Mouse (Mus musculus): ENCODE measurements at regions not wholly inside any gene's neighbourhood (a gene's known extent, or its start where the extent isn't known, plus 50 kb on each side); places are given as distances from the start of the nearest gene placed in this dataset.

DNA sequence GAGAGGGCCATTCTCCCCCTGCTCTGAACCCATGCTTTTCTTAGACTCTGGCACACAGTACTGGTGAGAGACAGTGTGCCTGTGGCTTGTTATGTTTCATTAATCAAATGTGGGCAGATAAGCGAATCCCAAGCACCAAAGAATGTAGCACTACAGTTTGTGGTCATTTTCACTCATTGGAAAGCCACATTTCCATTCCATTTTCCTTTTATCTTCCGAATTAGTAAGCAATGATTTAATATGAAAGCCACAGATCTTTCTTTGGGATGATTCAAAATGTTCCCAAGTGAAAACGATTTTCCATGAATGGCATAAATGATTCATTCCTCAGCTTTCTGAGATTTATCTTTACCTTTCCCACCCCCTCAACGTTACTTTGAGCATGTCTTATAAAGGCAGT lies 260.9 kb upstream of the Gm49339 start:
- H3K9ac ChIP-seq, result no peak overlapping the region
- 65% methylated on average over 4 of the region's 4 CpGs for WGBS

DNA sequence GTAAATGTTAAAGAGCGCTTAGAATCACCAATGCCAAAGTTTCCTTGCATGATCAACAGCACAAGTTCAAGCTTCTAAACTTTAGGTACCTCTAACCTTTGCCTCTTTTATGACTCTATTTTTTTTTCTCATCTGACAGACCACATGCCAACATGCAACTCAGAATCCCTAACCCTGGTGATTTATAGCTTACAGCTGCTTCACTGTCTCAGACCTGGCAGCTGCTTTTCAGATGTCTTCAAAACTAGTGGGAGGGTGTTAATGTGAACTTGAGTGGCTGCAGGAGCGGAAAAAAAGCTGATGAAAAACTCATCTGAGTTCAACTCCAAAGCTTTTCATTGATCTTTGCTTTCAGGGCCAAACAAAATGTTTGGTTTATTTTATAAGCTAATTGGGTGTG lies 246.8 kb upstream of the Gm49339 start:
- no peaks in the 10 kb centered on the region for H3K4me1 ChIP-seq

More for the DNA sequence above, 260.9 kb upstream of the Gm49339 start:
- Histone ChIP-seq H3K4me2 (no peak overlapping the region), H3K27ac (replicated peaks) (no peak overlapping the region), H3K36me3 (no peaks in the 10 kb centered on the region), H3K27me3 (replicated peaks) (no peaks in the 10 kb centered on the region), H3K4me1 (no peaks in the 10 kb centered on the region), H3K9me3 (no peaks in the 10 kb centered on the region), H3K4me3 (no peak overlapping the region)
- ATAC-seq (ENCODE audit: extremely low read depth, insufficient number of reproducible peaks, low FRiP score, low TSS enrichment), result no peak

DNA sequence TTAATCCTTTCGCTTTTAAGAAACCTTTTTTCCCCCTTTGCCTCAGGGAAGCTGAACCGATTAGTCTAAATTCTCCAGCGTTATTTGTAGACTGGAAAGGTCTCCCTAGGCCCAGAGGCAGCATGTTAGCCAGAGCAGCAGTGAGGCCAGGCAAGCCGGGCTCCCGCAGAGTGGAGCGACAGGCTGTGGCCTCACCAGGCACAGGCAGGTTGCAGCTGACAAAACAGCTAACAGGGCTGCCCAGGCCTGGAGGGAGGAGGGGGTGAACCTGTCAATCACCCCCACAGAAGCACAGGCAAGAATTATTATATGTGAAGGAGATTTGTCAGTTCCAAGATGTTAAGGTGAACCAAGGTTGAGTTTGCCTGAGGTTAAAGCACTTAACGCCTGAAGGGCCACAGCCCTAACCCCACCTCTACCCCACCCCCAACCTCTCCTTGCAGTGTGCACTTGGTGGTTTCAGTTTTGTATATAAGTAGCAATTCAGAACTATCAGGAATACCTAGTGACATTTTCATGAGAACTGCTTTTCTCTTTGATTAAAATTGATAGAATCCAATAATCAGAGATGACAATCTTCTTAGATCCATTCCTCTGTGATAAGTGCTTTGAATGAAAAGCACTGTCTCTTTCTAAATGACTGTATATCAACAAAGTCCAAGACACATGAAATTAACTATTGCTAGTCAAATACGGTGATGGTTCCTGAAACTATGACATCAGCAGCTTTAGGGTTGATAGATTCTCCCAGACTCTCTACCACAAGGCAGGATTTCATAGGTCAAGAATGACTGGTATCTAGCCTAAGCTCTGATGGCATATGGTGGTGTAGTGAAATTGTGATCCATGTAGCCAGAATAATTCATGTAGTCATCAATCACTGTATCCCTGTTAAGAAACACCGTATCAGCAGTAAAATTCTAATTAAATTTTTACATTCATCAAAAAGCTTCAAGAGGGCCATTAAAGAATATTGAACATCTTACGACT lies 244.5 kb upstream of the Gm49339 start:
- Histone ChIP-seq H3K9me3 (no peaks in the 10 kb centered on the region), H3K4me3 (no peak overlapping the region), H3K27ac (replicated peaks) (no peak overlapping the region), H3K4me2 (no peak overlapping the region), H3K36me3 (no peaks in the 10 kb centered on the region), H3K27me3 (replicated peaks) (no peaks in the 10 kb centered on the region), H3K4me1 (no peaks in the 10 kb centered on the region), H3K9ac (0 out of 2 replicates have a peak overlapping the region, but pooled peaks have one; percentile 34)
- ATAC-seq (ENCODE audit: extremely low read depth, insufficient number of reproducible peaks, low FRiP score, low TSS enrichment), result no peak; the same call in 1 of the 2 replicates
- WGBS, result 35% methylated on average over 10 of the region's 10 CpGs

More for the DNA sequence above, 246.8 kb upstream of the Gm49339 start:
- Histone ChIP-seq H3K36me3 (no peaks in the 10 kb centered on the region), H3K27me3 (replicated peaks) (no peaks in the 10 kb centered on the region), H3K9ac (no peak overlapping the region), H3K4me3 (no peak overlapping the region), H3K27ac (replicated peaks) (no peak overlapping the region), H3K4me2 (no peak overlapping the region), H3K9me3 (no peaks in the 10 kb centered on the region)
- no peak for ATAC-seq (ENCODE audit: extremely low read depth, insufficient number of reproducible peaks, low FRiP score, low TSS enrichment)
- 71% methylated on average over 2 of the region's 2 CpGs for WGBS

DNA sequence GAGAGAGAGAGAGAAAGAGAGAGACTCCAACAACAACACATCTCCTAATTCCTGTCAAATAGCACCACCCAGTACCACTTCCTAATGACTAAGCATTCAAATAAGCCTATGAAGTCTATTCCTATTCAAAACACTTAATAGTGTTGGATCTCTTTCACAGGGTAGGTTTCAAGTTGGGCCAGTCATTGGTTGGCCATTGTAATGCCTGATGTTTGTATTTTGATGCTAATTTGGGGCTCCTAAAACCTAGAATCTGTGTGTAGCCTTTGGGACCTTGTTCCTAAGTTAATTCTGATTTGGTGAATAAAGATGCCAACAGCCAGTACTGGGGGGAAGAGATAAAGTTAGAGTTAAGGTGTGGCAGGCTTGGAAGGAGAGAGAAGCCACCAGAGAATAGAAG lies 242.3 kb upstream of the Gm49339 start:
- no peak overlapping the region for H3K4me3 ChIP-seq
- H3K9ac ChIP-seq, result no peak overlapping the region
- no peaks in the 10 kb centered on the region for H3K36me3 ChIP-seq
- H3K27me3 ChIP-seq (replicated peaks), result no peaks in the 10 kb centered on the region
- no peak overlapping the region for H3K4me2 ChIP-seq
- no peaks in the 10 kb centered on the region for H3K9me3 ChIP-seq
- H3K27ac ChIP-seq (replicated peaks), result no peak overlapping the region
- no peak for ATAC-seq (ENCODE audit: extremely low read depth, insufficient number of reproducible peaks, low FRiP score, low TSS enrichment)
- H3K4me1 ChIP-seq, result no peaks in the 10 kb centered on the region

DNA sequence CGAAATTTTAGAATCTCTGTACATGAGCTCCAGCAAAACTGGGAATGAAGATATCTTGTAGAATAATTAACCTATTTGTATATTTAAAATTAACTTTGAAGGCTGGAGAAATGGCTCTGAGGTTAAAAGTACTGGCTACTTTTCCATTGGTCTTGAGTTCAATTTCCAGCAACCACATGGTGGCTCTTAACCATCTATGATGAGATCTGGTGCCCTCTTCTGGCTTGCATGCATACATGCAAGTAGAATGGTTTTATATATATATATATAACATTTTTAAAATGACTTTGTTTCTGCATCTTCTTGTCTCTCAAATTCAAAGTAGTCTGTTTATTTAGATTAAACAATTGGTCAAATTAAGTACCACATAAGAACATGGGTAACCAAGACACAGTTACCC lies 227.0 kb upstream of the Gm49339 start:
- Histone ChIP-seq H3K4me2 (no peak overlapping the region), H3K9ac (no peak overlapping the region), H3K36me3 (no peaks in the 10 kb centered on the region), H3K4me3 (no peak overlapping the region), H3K4me1 (no peaks in the 10 kb centered on the region), H3K27ac (replicated peaks) (no peak overlapping the region), H3K9me3 (no peaks in the 10 kb centered on the region), H3K27me3 (replicated peaks) (no peaks in the 10 kb centered on the region)
- 88% methylated on average over 1 of the region's 1 CpGs for WGBS
- ATAC-seq (ENCODE audit: extremely low read depth, insufficient number of reproducible peaks, low FRiP score, low TSS enrichment), result no peak

DNA sequence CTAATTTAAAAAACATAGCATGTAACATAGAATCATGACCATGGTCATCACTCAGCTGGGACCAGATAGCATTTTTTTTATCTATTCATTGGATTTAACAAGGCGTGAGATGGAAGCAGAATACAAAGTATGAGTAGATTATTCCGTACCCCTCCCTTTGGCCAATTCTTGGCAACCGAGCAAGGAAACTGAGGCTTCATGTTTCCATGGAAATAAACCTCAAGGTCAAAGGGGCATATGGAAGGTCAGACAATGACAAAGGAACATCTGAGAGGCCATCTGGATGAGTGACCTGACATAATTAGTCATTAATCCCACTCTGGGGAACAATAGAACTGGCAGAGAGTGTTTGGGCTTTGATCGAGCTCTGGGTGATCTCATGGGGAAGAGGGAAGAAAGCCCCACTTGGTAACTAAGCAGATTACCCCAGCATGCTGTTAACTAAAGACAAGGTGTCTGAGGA lies 222.8 kb upstream of the Gm49339 start:
- Histone ChIP-seq H3K4me2 (no peak overlapping the region), H3K4me3 (no peak overlapping the region), H3K9ac (no peak overlapping the region), H3K27ac (replicated peaks) (no peak overlapping the region), H3K4me1 (no peaks in the 10 kb centered on the region), H3K27me3 (replicated peaks) (no peaks in the 10 kb centered on the region), H3K36me3 (no peaks in the 10 kb centered on the region), H3K9me3 (no peaks in the 10 kb centered on the region)
- 37% methylated on average over 4 of the region's 4 CpGs for WGBS
- no peak for ATAC-seq (ENCODE audit: extremely low read depth, insufficient number of reproducible peaks, low FRiP score, low TSS enrichment)

DNA sequence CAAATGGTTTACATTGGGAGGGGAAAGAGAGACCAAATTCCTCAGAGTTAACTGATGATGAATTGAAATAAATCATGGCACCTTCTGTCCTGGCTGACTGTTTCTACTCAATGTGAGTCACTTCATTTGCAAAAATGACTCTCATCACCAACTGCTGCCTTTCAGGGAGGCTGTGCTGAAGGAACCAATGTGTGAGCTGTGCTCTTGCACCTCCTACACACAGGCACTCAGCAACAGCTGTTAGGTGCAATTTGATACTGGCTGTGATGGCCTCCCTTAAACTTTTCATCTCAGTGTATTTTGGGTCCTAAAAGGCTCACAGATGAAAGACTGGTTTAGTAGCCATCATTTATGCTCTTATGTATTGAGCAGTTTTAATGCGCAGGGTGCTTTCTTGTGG lies 209.0 kb upstream of the Gm49339 start:
- Histone ChIP-seq H3K4me2 (no peak overlapping the region), H3K27ac (replicated peaks) (no peak overlapping the region), H3K9ac (no peak overlapping the region), H3K4me1 (no peaks in the 10 kb centered on the region), H3K4me3 (no peak overlapping the region), H3K36me3 (no peaks in the 10 kb centered on the region), H3K9me3 (no peaks in the 10 kb centered on the region), H3K27me3 (replicated peaks) (no peaks in the 10 kb centered on the region)
- 90% methylated on average over 1 of the region's 1 CpGs for WGBS
- no peak for ATAC-seq (ENCODE audit: extremely low read depth, insufficient number of reproducible peaks, low FRiP score, low TSS enrichment)

DNA sequence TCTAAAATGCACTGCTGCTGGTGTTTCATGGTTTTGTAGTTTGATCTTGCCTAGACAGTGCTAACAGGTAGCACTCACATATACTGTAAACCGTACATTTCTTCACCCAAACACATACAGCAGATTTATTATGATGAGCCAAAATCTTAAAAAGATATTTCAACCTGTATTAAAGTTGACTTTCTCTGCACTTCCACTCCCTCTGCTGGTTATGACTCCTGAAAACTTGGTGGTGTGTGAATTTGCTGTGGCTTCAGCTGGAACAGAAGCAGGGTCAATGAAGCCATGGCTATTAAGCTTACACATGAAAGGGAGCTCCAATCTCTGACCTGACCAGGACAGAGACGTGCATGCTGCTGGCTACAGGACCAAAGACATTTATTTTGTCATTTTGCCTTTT lies 202.2 kb upstream of the Gm49339 start:
- H3K27me3 ChIP-seq (replicated peaks), result no peaks in the 10 kb centered on the region
- no peak overlapping the region for H3K4me2 ChIP-seq
- H3K9me3 ChIP-seq, result no peaks in the 10 kb centered on the region
- no peak overlapping the region for H3K4me3 ChIP-seq
- H3K9ac ChIP-seq, result no peak overlapping the region
- ATAC-seq (ENCODE audit: extremely low read depth, insufficient number of reproducible peaks, low FRiP score, low TSS enrichment), result no peak
- no peak overlapping the region for H3K27ac ChIP-seq (replicated peaks)
- H3K4me1 ChIP-seq, result no peaks in the 10 kb centered on the region
- no peaks in the 10 kb centered on the region for H3K36me3 ChIP-seq
- 47% methylated on average over 2 of the region's 2 CpGs for WGBS

DNA sequence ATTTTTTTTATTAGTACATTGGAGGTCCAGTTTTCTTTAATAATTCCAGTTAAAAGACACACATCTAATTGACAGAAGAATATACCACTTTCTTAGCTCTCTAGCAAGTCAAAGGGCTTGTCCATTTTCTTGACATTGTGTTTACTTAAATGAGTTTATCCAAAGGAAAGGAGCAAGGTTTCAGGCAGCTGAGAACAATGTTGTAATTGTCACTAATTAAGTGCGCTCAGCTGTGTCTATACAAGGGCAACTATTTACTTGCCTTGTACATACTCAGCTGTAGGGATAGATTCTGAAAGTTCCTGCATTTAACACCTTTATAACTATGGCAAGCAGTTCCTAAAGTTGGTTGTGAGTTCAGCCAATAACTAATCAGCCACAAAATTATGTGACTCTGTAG lies 198.0 kb upstream of the Gm49339 start:
- no peak for ATAC-seq (ENCODE audit: extremely low read depth, insufficient number of reproducible peaks, low FRiP score, low TSS enrichment)
- no peaks in the 10 kb centered on the region for H3K36me3 ChIP-seq
- 81% methylated on average over 1 of the region's 1 CpGs for WGBS

DNA sequence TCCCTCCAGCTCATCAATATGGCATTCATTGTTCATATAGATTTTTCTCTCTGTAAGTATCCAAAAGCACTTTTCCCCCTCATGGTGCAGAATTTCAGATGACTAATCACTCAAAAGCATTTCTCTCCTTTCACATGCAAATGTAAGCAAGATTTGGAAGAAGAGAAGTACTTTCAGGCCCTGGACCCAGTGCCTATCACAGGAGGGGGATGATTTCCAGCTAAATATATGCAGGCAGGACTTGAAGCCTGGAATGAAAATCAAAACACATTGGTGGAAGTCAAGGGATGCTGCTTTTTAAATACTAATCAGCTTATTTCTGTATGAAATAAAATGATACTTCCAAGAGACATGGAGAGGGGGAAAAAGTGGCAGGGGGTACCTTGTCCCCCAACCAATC lies 195.9 kb upstream of the Gm49339 start:
- ATAC-seq (ENCODE audit: extremely low read depth, insufficient number of reproducible peaks, low FRiP score, low TSS enrichment), result no peak
- Histone ChIP-seq H3K4me1 (no peaks in the 10 kb centered on the region), H3K36me3 (no peaks in the 10 kb centered on the region), H3K27me3 (replicated peaks) (no peaks in the 10 kb centered on the region), H3K9me3 (no peaks in the 10 kb centered on the region), H3K4me2 (no peak overlapping the region), H3K4me3 (no peak overlapping the region), H3K27ac (replicated peaks) (no peak overlapping the region), H3K9ac (no peak overlapping the region)

More for the DNA sequence above, 198.0 kb upstream of the Gm49339 start:
- H3K4me2 ChIP-seq, result no peak overlapping the region
- H3K9me3 ChIP-seq, result no peaks in the 10 kb centered on the region
- H3K4me1 ChIP-seq, result no peaks in the 10 kb centered on the region
- H3K4me3 ChIP-seq, result no peak overlapping the region
- no peak overlapping the region for H3K9ac ChIP-seq
- no peaks in the 10 kb centered on the region for H3K27me3 ChIP-seq (replicated peaks)
- no peak overlapping the region for H3K27ac ChIP-seq (replicated peaks)

DNA sequence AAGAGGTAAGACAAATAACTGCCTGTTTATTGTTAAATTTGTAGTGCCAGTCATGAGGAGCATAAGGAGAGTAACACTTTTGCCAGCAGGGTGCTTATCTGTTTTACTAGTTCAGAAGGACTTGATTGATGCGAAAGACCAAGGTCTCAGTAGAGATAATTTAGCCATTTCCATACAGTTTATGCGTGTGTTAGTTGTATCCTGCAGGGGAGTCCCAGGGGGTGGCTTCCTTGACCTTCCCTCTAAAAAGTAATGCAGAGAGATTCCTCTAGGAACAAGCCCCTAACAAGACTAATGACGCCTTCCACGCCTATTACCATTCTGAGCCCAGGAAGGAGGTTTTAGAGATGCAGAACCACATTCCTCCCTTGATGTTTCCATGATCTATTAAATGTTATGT lies 192.6 kb upstream of the Gm49339 start:
- WGBS, result 37% methylated on average over 4 of the region's 4 CpGs
- H3K27ac ChIP-seq (replicated peaks), result no peak overlapping the region

More for the DNA sequence above, 192.6 kb upstream of the Gm49339 start:
- Histone ChIP-seq H3K27me3 (replicated peaks) (no peaks in the 10 kb centered on the region), H3K9ac (no peak overlapping the region), H3K4me3 (no peak overlapping the region), H3K9me3 (no peaks in the 10 kb centered on the region), H3K36me3 (no peaks in the 10 kb centered on the region), H3K4me2 (no peak overlapping the region), H3K4me1 (no peaks in the 10 kb centered on the region)
- no peak for ATAC-seq (ENCODE audit: extremely low read depth, insufficient number of reproducible peaks, low FRiP score, low TSS enrichment)
